Mouse (Mus musculus): ENCODE data around the gene Agap2. TPM values are rescaled to one million over a fixed set of nuclear protein-coding genes. Genes with fewer than 3 reads are reported as not detected.
A peak's percentile ranks its signal among the peaks of the same experiment; 100 is the strongest.

Agap2 gene
- total and polyA plus RNA-seq, 3 experiments = 24.8 to 43.5 (median 26.1) TPM

DNA sequence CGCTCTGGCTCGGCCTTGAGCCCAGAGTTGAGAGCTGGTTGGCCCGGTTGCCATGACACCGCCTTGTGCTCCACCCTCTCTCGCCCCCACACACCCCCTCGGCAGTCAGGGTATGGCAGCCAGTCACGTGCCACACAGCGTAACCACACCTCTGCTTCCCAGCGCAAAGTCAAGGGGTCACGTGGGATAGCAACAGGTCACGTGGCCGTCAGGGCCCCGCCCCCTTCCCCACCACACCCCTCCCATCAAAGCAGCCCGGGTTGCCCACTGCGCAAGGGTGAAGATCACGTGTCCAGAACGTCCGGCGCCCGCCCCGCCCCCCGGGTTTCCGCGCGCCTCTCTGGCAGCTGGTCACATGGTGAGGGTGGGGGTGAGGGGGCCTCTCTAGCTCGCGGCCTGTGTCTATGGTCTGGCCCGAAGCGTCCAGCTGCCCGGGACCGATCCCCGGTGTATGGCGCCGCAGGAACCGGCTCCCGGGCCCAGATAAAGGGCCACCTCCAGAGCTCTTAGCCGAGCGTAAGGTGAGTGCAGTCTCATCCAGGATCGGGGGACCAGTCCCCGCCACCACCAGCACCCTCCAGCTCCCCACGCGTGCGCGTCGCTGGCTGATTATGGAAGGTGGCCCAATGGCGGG, 11.7 kb upstream of the Agap2 start, which contains the start of gene Cdk4 (continued):
- peak; percentile 100 for TF ChIP-seq USF2 (conservative IDR thresholded peaks at IDR 0.05; ENCODE audit: low read depth, low read length)
- peak; percentile 88 for TF ChIP-seq SIN3A (IDR thresholded peaks at IDR 0.05; ENCODE audit: low read length)
- TF ChIP-seq TBP (conservative IDR thresholded peaks at IDR 0.05; ENCODE audit: low read depth, low read length) = 0 out of 2 replicates have a peak, but pooled peaks have one; percentile 47
- TF ChIP-seq ZMIZ1 (IDR thresholded peaks at IDR 0.05; ENCODE audit: low read depth, low read length) = no peak
- TF ChIP-seq CHD2 (IDR thresholded peaks at IDR 0.05; ENCODE audit: low read length) = no peak
- TF ChIP-seq POLR2AphosphoS2 (IDR thresholded peaks at IDR 0.05; ENCODE audit: low read depth, low read length) = peak; percentile 72; the same call in 1 of the 2 replicates
- no peak for TF ChIP-seq EP300 (IDR thresholded peaks at IDR 0.05; ENCODE audit: low read length)
- peak; percentile 98 for TF ChIP-seq BHLHE40 (IDR thresholded peaks at IDR 0.05; ENCODE audit: low read depth, low read length)
- TF ChIP-seq MXI1 (IDR thresholded peaks at IDR 0.05; ENCODE audit: low read depth, low read length) = peak; percentile 91
- no peak for TF ChIP-seq CHD1 (IDR thresholded peaks at IDR 0.05; ENCODE audit: low read depth, low read length)
- no peak for TF ChIP-seq JUND (conservative IDR thresholded peaks at IDR 0.05; ENCODE audit: low read depth, low read length)
- TF ChIP-seq MYC (IDR thresholded peaks at IDR 0.05; ENCODE audit: low read depth, low read length) = no peak
- no peak for TF ChIP-seq RCOR1 (conservative IDR thresholded peaks at IDR 0.05; ENCODE audit: low read depth, low read length)

DNA sequence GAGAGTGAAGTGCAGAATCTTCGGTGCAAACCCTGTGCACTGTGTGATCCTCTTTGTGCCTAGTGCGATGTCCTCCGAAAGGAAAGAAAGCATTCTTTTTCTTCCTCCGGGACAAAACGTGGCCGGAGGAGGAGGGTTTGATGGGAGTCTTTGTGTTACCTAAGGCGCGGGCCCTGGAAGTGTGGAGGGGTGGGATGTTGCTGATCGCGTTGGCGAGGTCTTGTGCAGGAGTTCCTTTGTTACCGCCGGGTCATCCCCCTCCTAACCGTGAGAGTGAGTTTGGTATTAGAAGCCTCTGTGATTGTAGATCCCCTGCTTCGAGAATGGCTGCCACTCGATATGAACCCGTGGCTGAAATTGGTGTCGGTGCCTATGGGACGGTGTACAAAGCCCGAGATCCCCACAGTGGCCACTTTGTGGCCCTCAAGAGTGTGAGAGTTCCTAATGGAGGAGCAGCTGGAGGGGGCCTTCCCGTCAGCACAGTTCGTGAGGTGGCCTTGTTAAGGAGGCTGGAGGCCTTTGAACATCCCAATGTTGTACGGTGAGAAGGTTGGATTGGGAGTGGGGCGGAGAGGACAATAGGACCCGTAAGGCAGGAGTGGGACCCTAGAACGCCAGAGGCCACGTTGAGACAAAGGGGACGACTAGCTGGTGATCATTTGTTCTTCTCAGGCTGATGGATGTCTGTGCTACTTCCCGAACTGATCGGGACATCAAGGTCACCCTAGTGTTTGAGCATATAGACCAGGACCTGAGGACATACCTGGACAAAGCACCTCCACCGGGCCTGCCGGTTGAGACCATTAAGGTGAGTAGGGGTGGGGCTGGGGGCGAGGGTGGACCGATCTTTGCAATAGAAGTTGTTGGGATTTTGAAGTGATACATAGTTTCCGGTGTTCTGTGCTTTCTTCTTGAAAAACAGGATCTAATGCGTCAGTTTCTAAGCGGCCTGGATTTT, 10.9 kb upstream of the Agap2 start:
- Histone ChIP-seq H3K27ac (ENCODE audit: insufficient read depth, low read depth) (peak overlapping the region; percentile 33; the same call in 1 of the 2 replicates), H3K4me3 (replicated peaks in 1 of 3; ENCODE audit: low read depth in 2 of 3, low read length in 2 of 3, poor library complexity in 1 of 3) (peak overlapping the region; percentile 83 to 96 (median 89)), H3K9ac (ENCODE audit: insufficient read depth, low read depth) (peak overlapping the region; percentile 93), H3K9me3 (replicated peaks; ENCODE audit: low read length) (no peaks in the 10 kb centered on the region), H3K27me3 (replicated peaks) (peaks cover 26% of the 10 kb centered on the region), H3K79me2 (replicated peaks; ENCODE audit: control insufficient read depth, extremely low read depth, insufficient read depth, poor library complexity, severe bottlenecking) (peaks cover 21% of the 10 kb centered on the region), H3K4me2 (ENCODE audit: insufficient read depth, low read depth, poor library complexity, severe bottlenecking) (peak overlapping the region; percentile 74), H3K36me3 (replicated peaks in 1 of 2; ENCODE audit: control insufficient read depth in 1 of 2, insufficient read depth in 1 of 2, low read length in 1 of 2) (peaks cover 37 to 45% of the 10 kb centered on the region in 2 experiments), H3K4me1 (ENCODE audit: control insufficient read depth in 1 of 2, insufficient read depth in 2 of 2) (peaks cover 5 to 47% of the 10 kb centered on the region in 2 experiments)
- in situ Hi-C loops (cut with MboI; ENCODE audit: low pct_ligation_motif_present, low pct_unique_long_range_greater_than_20kb, low sequenced_read_pairs) (no loop called here), dilution Hi-C loops (cut with MboI; ENCODE audit: extremely low pct_ligation_motif_present, extremely low pct_unique_long_range_greater_than_20kb, low sequenced_read_pairs) (no loop called here)
- DNase-seq (ENCODE audit: extremely low read depth) = no peak
- 0 out of 2 replicates have a peak, but pooled peaks have one; percentile 19 for TF ChIP-seq NRF1 (IDR thresholded peaks at IDR 0.05; ENCODE audit: low read depth, low read length)
- no peak for TF ChIP-seq MAX (IDR thresholded peaks at IDR 0.05; ENCODE audit: low read length)
- no peak for TF ChIP-seq ETS1 (conservative IDR thresholded peaks at IDR 0.05; ENCODE audit: low read depth, low read length)
- no peak for TF ChIP-seq ZKSCAN1 (IDR thresholded peaks at IDR 0.05; ENCODE audit: borderline replicate concordance, low read depth, low read length)
- TF ChIP-seq E2F4 (IDR thresholded peaks at IDR 0.05; ENCODE audit: insufficient replicate concordance, low read depth, low read length) = no peak
- no peak for TF ChIP-seq JUND (conservative IDR thresholded peaks at IDR 0.05; ENCODE audit: low read depth, low read length)
- no peak for TF ChIP-seq BHLHE40 (IDR thresholded peaks at IDR 0.05; ENCODE audit: low read depth, low read length)
- TF ChIP-seq PAX5 (IDR thresholded peaks at IDR 0.05; ENCODE audit: low read length) = no peak
- no peak for TF ChIP-seq MAFK (IDR thresholded peaks at IDR 0.05; ENCODE audit: insufficient replicate concordance, low read length)
- TF ChIP-seq KAT2A (IDR thresholded peaks at IDR 0.05; ENCODE audit: insufficient replicate concordance, low read length) = no peak
- no peak for TF ChIP-seq MEF2A (IDR thresholded peaks at IDR 0.05; ENCODE audit: borderline replicate concordance, low read depth, low read length)
- TF ChIP-seq EP300 (IDR thresholded peaks at IDR 0.05; ENCODE audit: low read length) = no peak
- no peak for TF ChIP-seq USF1 (IDR thresholded peaks at IDR 0.05; ENCODE audit: low read depth, low read length)
- no peak for TF ChIP-seq CHD2 (IDR thresholded peaks at IDR 0.05; ENCODE audit: low read length)
- TF ChIP-seq RAD21 (IDR thresholded peaks at IDR 0.05; ENCODE audit: low read depth, low read length) = no peak
- no peak for TF ChIP-seq ZC3H11A (IDR thresholded peaks at IDR 0.05; ENCODE audit: low read depth, low read length)
- no peak for TF ChIP-seq TCF12 (IDR thresholded peaks at IDR 0.05; ENCODE audit: low read depth, low read length)
- no peak for TF ChIP-seq ZNF384 (IDR thresholded peaks at IDR 0.05; ENCODE audit: low read depth, low read length)
- no peak for TF ChIP-seq MYC (IDR thresholded peaks at IDR 0.05; ENCODE audit: low read depth, low read length)
- TF ChIP-seq SIN3A (IDR thresholded peaks at IDR 0.05; ENCODE audit: low read length) = 0 out of 2 replicates have a peak, but pooled peaks have one; percentile 17
- no peak for TF ChIP-seq NELFE (IDR thresholded peaks at IDR 0.05; ENCODE audit: low read depth, low read length)
- TF ChIP-seq RCOR1 (conservative IDR thresholded peaks at IDR 0.05; ENCODE audit: low read depth, low read length) = no peak
- TF ChIP-seq ZMIZ1 (IDR thresholded peaks at IDR 0.05; ENCODE audit: low read depth, low read length) = no peak
- TF ChIP-seq POLR2AphosphoS2 (IDR thresholded peaks at IDR 0.05; ENCODE audit: low read depth, low read length) = no peak
- 0 out of 2 replicates have a peak, but pooled peaks have one; percentile 14 for TF ChIP-seq MXI1 (IDR thresholded peaks at IDR 0.05; ENCODE audit: low read depth, low read length)
- no peak for TF ChIP-seq IRF4 (IDR thresholded peaks at IDR 0.05; ENCODE audit: low read depth, low read length)

All from CH12.LX (cell line).